Mouse (Mus musculus): Measurements from ENCODE around the gene Plpp4.

DNA sequence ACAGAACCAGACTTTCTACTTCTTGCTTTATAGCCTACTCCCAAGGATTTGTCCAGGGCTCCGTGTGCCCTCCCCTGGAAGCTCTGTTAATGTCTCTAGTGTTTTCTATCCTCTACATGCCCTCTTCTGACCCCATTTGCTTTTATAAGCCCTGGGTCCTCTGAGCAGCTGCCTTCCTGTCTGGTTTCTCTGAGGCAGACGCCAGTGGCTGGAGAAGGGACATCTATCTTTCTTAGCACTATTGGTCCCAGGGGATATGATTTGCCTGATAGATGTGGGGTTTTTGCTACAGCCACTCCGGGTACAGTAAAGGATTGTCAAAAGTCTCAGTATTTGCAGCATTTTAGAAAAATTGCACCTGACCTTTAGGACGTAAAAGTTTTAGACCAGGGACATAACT is 46.5 kb downstream of the Plpp4 start:
- TF ChIP-seq TAL1 (IDR thresholded peaks at IDR 0.05; ENCODE audit: low read length) (no peak), GATA1 (IDR thresholded peaks at IDR 0.05; ENCODE audit: low read length) (no peak)
